Mouse (Mus musculus) induced T-regulatory cell, adult 2 months (primary cell): ENCODE results near the gene Alg2.
A peak's percentile ranks its signal among the peaks of the same experiment; 100 is the strongest.

Experiments used
- DNase-seq: peaks from one replicate; pipeline ENCODE4 v3.0.0-alpha.2; 2012; ENCODE audit warnings: low read depth

Gene Alg2

DNA sequence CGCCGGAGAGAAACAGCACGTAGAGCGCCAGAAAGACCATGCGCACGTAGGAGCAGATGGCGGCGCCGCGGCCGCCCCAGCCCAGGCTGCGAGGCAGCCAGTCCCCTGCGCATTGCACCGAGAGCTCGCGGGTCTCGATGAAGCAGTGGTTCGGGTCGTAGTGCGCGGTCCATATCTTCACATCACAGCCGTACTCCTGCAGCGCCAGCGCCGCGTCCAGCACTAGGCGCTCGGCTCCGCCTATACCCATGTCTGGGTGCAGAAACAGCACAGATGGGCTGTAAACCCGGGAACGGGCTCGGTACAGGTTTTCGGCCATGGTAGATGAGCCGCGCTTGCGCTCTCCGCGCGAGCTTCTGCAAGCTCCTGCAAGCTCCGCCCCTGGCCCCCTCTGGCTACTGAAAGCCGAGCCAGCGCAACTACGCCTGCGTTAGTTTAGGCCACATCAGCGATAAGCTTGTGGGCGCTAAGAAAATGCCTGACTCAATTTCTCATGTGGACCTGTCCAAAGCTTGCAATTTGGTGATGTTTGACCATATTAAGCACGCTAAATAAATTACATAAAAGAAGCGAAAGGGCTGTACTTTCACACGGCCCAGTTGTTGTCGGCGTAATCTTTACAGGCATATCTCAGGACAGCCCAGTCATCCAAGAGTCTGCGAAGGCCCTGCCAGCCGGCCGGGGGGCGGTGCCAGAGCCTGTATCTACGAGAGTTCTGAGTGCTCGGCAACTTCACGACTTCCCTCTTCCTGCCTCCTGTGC, at the start of gene Alg2, which contains the start of gene Sec61b:
Alg2 (minus strand) TSS at position 366 of the 762 bp plus-strand sequence.
Sec61b (plus strand) TSS at position 691 of the 762 bp plus-strand sequence.
- DNase-seq: peak; percentile 99

GRCm38 (mm10) chr4:47521884-47522605, 47.9 kb upstream of the Alg2 start:
- peak; percentile 6 for DNase-seq

GRCm38 (mm10) chr4:47520076-47520475, 45.9 kb upstream of the Alg2 start:
- no peak for DNase-seq

DNA sequence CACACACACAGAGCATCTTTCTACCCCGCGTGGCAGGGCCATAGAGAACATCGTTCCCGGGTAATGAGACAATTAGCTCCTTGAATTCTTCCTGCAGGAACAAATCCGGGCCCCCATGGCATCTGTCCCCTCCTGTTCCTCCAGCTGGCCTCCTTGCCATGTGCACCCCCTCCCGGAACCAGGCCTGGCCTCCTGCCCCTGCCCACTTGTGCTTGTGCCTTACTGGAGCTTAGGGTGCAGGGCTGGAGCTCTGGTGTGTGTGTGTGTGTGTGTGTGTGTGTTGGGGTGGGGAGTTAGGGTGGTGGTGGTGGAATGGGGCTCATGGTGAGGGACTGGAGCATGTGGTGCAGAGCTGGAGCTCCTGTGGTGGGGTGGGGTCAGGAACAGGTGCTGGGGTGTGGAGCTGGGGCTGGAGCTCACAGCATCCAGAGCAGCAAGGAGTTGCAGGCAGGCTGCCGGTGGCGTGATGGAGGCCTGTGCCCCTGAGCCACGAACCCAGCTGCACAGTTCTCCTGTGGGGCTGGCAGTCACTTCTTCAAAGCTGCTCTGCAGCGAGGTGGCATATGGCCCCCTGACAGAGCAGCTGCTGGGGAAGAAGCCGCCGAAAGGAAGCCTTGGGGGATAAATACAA, 44.5 kb upstream of the Alg2 start:
- no peak for DNase-seq

DNA sequence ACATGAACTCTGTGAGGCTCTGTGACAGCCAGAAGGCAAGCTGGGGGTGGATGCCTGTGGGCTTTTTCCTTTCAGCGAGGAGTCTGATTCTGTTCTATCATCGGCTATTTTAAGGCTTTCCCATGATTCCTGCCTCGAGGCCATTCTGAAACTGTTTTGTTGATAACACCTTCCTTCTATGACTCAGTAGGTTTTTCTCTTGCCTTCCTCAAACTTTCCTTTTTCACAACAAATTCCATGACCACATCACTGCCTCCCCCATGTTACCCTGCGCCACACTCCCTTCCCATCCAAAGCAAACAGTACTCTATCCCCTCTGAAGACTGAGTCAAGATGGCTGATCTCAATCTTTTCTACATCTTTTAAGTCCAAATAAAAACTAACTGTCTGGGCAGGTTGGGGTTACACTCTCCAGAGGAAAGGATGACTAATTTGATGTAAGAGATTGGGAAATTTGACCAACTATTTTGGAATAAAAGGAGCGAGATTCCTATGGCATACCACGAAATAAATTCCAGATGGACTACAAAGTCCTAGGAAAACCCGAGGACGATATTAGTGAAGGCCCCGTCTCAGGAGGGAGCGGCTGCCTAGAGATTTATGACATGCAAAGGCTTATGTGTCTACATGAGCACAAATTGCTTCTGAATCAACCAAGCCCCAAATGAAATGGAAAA, 30.8 kb upstream of the Alg2 start:
- DNase-seq: no peak

- no peak for DNase-seq
Measured at GRCm38 (mm10) chr4:47503045-47503444, 28.9 kb upstream of the Alg2 start.

DNA sequence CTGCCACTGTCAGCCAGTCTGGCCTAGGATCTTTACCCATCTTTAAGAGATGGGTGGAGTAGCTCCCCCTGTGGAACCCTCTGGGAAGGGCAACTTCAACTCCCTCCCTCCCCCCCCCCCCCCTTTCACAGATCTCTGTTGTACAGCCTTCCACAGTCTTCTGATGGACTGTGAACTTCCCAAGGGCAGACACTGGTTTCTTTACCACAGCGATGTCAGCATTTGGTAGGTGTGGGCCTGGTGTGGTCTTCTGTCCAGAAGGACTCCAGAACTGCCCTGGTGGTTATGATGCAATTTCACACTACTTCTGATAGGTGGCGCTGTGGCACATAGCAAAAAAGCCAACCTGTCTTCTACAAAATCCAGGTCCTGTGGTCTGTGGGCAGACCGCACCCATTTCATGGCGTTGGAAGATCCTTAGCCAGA, 28.4 kb upstream of the Alg2 start:
- DNase-seq: peak; percentile 81

DNA sequence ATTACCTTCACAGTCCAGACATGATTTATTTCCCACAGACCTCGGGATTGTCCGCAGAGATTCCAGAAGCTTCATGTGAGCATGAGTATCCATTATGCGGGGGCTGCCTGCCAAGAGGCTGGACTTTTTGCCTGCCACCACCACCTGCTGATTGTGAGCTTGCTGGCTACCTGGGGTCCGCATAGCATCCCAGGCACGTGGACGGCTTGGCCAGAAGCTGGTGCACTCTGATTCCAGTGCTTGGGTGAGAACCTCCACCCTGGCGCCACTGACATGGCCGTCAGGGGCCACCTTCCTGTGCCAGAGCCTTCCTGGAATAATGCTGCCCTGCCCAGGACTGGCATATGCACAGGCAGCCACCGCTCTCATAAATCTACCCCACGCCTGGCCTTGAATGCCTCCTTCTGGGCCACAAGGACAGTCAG, 25.0 kb upstream of the Alg2 start:
- DNase-seq: no peak

DNA sequence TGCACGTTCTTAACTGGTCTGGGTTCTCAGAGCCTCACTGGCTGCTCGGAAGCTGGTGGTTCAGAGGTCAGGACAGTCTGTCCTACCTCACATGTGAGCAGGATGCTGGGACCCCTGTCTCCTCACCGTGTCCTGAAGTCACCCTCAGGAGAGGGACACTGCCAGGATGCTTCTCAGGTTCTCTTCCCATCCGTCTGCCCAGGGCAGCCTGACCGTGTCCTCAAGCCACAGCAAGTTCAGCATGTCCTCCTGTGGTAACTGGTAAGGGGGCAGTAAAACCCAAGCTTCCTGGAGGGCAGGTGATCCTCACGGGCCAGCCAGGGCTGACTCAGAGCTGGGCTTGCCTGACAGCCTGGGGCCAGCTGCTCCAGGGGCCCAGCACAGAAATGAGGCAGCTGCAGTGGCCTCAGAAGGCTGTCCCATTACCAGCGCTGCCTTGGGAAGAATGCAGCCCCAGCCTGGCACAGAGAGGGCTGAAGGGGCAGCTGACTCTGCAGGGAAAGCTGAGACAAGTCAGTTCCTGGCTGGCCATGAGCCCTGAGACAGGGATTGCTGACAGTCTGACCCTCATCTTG, 23.8 kb upstream of the Alg2 start:
- DNase-seq: no peak

- DNase-seq: no peak
Measured at GRCm38 (mm10) chr4:47494686-47495085, 20.6 kb upstream of the Alg2 start.

- DNase-seq: no peak
Measured at GRCm38 (mm10) chr4:47494137-47494536, 20.0 kb upstream of the Alg2 start.

DNA sequence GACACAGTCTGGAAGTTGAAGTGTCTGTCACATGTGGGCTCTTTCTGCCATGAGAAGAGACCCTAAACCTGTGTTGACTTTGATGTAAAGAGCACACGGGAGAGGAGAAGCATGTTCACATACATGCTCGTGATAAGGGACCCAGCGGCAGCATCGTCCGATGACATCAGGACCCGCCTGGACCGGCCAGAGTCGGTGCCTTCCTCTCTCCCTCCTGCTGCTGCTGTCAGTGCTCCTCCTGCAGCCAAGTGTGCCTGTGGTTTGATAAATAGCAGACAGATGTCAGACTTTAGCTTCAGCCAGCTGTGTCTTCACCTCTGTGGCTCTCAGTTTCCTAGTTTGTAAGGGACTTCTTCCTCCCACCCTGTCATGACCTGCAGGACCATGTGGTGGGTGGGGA, 19.3 kb upstream of the Alg2 start:
- DNase-seq: no peak

DNA sequence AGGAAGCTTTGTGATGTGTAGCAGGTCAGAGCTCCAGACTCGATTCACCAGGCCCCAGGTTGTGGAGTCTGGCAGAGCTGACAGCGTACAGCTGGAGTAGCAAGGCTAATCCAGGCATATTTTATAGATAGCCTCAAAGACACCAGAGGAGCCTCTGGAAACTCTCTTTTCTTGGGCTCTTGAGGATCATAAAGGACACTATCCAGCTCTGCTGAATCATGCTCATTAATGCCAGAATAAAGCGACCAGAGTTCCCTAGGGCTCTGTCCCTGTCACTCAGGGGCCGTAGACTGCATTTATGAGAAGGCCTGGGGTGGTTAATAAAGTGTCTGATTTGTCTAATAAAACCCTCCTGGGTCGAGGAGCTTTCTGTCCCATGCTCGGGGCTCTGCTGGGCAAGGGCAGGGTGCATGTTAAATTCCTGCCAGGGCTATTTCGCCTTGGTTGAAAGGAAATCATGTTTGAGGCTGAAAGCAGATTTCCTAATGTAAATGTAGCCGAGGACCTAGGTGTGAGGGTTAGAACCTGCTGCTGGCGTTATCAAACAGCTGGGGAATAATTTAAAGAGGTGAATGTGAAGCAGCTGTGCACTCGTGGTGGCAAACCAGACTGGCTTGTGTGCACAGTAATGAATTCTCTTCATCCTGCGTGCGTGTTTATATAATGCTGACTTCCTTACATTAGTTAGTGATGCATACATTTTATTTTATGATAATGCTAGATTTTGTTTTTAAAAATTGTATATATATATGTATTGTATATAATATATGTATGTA, 18.4 kb upstream of the Alg2 start:
- DNase-seq: no peak

DNA sequence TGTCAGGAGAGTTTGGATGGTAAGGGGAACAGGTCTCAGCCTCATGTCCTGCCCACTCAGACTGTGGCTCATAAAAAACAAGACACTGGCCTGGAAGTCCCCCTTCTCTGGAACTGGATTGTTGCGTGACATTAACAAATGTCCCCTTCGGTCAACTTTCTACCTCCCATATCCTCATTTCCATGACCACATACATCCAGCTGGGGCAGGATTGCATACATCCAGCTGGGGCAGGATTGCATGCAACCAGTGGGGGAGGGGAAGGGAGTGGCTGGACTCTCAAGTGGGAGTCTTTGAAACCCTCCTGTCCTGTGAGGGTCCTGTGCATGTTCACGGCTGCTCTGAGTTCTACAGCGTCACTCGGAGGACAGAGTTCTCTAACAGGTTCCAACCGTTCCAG, 17.1 kb upstream of the Alg2 start:
- DNase-seq: no peak

GRCm38 (mm10) chr4:47480576-47480975, 6.4 kb upstream of the Alg2 start:
- DNase-seq: no peak

DNA sequence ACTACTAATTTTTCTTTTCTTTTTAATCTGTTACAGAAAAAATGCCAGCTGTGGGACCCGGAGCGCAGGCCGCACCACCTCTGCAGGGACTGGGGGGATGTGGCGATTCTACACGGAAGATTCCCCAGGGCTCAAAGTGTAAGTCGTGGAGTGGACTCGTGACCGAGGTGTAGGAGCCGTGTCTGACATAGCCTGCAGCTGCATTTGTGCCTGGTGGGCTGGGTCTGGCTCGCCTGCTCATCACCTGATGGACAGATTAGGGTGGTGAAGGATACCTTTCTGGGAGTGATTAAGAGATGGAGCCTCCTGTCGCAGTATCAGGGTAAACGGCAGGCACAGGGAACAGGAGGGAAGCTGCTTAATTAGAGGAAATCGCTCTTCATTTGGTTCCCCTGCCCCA, 6.0 kb upstream of the Alg2 start:
- DNase-seq: no peak

- DNase-seq: no peak
Measured at GRCm38 (mm10) chr4:47477539-47477938, 3.4 kb upstream of the Alg2 start.

GRCm38 (mm10) chr4:47474730-47475643, 854 bp upstream of the Alg2 start:
- DNase-seq: peak; percentile 24

DNA sequence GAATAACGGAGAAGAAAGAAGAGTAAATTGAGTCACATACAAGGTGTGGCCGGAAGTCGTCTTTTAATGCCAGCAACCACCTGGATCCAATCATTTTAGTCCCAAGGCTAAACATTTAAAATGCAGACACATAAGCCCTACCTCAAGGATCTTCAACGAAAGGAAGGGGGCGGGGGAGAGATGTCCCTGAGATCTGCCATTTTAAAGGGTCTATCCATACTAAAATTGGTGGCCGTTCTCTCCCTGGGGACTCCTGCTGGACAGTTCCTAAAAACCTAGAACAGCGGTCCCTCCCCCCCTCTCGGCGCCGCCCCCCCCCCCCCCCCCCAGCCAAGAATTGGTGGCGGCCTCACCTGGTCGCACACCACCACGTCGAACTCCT, 556 bp downstream of the Alg2 start:
- DNase-seq: no peak

DNA sequence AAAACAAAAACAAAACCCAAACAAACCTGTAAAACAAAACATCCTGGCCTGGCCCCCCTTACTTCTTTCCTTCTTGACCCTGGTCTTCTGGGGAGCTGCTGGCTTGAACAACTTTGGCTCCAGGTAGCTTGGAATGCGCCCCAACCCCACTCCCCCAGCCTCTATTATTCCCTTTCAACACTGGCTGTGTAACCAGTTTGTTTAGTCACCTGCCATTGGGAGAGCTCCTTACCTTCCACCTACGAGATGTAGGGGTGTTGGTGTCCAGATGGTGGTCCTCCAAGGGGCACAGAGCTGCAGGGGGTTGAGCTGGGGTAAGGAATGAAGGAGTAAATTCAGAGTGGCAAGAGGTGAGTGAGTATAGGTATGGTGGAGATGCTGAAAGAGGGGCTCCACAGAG, 6.9 kb downstream of the Alg2 start:
- DNase-seq: no peak
